Mouse (Mus musculus) ZHBTc4 (cell line): Measurements from ENCODE around the gene Tnfsf10.
A peak's percentile ranks its signal among the peaks of the same experiment; 100 is the strongest.
"Not testable (repeated sequence)": the region's sequence is repeated elsewhere in the genome, so short reads cannot be mapped to it uniquely, and the experiment has no call there.

Source experiments
- DNase-seq: peaks from one replicate; pipeline ENCODE4 v3.0.0-alpha.2; 2011; ENCODE audit warnings: low read depth, low spot score

Tnfsf10 gene

DNA sequence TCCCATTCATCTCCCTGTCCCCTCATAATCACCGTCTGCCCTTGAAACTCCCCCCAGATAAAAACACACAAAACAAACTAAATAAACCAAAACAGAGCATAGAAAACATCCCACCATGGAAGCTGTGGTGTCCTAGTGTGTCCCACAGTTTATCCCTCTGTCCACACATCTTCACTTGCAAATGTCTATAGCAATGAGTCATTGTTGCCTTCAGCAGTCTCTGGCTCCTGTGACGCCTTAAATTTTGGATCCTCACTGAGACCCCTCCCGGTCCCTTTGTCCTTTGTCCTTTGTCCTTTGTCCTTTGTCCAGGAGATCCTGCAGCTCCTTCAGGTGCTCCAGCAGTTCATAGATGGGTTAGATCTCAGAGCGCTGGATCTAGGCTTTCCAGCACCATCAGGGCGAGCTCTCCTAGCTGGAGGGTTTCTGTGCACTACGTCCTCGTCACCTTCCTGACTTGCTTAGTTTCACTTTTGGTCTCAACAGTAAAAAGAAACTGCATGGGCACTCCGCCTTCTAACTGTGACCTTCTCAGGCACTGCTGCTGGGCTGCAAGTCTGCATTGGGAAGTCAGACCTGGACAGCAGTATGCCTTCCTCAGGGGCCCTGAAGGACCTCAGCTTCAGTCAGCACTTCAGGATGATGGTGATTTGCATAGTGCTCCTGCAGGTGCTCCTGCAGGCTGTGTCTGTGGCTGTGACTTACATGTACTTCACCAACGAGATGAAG, at the start of gene Tnfsf10:
Gene Tnfsf10, plus strand, starts transcription at position 470 of the 729 bp plus-strand sequence.
- DNase-seq, result no peak

DNA sequence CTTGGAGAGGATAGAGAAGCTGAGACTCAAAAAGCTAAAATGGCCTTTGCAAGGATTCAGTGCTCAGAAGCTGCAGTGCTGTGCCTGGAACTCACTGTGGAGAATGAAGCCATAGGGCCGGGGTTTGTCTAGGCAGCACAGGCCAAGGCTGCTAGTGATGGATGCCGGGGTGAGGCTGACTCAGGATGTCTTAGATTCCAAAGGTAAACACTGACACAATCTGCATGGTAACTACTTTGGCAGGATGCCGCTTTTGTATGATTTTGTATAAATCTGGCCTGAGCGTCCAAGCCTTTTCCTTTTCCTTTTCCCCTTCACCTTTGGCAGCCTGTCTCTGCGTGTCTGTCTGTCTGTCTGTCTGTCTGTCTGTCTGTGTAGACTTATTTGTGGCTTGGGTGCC, 49.5 kb upstream of the Tnfsf10 start:
- DNase-seq, result no peak

DNA sequence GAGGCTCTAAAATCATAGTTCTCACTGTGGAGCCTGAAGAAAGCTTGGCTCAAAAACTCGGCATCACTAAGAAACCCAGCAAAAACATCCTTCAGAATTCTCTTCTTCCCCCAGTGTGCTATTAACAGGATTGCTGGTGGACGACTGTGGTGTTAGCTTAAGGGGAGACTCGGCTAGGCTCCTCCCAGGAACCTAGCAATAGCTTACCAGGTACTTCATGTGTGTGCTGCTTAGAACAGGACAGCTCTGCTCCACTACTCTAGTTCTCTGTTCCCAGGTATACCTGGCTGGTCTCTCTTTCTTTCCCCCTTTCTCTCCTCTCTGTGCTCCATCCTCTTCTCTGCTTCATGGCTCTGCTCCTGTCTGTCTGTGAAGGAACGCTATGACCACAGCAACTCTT, 48.9 kb upstream of the Tnfsf10 start:
- no peak for DNase-seq

DNA sequence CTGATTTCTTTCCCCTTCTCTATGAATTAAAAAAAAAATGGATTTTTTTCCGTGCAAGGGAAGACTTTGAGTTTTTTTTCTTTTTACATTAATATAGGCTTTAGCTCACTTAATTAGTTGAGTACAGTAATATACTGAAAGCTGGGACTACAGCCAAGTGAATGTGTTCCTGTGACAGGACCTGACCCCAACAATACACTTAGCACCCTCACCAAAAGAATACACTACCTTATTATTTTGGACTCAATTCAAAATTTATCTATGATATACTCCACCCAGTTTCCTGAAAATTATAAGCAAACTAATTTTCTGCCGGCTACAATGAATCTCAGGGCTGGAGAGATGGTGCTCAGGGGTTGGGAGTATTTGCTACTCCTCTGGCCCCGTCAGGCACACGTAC, 47.7 kb upstream of the Tnfsf10 start:
- DNase-seq, result no peak

DNA sequence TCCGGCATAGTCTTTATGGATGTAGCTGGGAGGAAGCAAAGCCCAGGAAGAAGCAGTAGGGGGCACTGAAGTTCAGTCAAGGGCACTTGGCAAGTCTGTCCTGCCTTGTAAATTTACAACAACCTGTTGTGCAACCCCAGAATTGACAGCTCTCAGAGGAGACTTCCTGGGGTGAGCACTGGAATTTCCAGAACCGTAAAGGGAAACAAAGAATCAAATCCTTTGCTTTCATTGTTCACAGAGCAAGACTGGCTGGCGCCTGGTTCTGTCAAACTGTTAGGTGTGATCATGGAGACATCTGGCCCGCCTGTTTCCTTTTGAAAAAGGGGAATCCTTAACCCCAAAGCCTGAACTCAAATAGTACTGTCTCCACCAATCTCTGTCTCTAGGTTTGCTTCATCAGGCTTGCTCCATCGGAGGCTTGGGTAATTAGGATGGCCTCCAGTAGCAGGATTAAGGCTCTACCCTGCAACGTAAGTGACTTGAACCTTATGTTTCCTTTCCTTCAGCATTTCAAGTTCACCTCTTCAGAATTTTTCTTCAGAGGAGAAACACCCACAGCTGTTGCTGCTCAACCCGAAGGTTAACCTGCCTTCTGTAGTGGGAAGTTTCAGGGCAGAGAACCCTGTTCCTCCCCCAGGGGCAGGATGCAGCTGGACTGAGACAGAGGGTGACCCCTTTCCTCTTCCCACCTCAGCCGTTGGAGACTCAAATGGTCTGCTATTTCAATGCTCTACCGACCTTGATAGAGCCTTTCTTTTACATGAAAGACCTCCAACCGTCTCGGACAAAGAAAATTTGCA, 46.5 kb upstream of the Tnfsf10 start:
- peak; percentile 62 for DNase-seq

DNA sequence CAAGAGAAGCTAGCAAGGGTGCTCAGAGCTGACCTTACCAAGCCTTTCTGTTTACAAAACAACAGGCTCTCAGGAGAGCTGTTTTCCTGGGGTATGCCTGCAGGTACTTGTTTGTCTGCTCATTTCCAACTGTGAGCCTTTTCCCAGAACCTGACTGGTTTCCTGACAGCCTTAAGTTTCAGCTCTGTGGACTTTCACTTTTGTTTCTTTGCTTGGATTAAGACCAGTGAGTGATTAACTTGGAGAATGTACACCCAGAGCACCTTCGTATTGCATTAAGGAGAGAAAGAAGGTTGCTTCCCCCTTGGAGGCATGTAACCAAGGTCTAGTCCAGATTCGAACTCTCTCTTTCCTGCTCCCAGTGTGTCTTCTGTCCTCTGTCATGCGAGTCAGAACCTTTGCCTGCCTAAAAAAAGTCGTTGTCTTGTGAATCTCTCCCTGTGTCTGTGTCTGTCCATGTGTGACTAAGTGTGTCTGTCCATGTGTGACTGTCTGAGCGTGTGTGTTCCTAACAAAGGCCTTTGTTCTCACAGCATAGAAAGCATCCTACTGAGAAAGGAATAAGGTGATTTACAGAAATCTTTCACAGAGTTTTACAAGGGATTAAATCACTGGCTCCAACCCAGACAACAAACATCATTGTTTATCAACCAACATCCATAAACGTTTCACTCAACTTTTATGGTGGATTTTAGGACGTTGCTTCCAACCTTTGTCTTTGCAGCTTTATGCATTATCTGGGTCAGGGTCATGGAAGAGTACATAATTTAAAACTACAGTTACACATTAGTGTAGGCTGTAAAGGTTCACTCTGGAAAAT, 43.7 kb upstream of the Tnfsf10 start:
- DNase-seq, result no peak

DNA sequence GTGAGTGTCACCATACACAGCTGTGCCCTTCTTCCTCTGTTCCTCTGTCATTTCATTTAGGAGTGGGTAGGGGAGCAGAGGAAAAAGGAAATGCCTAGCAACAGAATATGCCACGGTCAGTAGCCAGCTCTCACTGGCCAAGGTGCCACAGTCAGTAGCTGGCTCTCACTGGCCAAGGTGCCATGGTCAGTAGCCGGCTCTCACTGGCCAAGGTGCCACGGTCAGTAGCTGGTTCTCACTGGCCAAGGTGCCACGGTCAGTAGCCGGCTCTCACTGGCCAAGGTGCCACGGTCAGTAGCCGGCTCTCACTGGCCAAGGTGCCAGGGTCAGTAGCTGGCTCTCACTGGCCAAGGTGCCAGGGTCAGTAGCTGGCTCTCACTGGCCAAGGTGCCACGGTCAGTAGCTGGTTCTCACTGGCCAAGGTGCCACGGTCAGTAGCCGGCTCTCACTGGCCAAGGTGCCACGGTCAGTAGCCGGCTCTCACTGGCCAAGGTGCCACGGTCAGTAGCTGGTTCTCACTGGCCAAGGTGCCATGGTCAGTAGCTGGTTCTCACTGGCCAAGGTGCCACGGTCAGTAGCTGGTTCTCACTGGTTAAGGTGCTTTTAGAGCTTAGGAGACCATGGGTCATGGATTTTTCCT, 37.4 kb upstream of the Tnfsf10 start:
- DNase-seq, result not testable (repeated sequence)

DNA sequence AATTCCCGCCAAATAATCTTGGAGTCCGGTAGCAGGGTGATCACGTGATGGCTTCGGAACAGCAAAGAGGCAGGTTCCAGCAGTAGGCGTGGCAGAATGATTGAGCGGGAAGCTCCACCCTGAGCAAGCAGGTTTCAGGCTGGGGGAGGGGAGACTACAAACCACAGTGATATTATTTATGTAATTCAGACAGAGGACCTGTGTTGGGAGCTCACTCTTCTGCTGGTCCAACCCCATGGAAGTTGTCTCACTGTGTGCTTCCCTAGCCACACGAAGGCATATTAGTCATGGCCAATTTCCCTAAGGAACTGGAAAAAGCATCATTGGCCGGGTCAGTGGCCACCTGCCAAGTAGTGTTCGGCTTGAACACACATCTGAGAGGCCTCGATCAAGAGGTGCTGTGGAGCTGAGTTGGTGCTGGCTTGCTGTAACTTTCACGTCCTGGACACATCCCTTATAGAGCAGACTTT, 36.5 kb upstream of the Tnfsf10 start:
- peak; percentile 29 for DNase-seq

DNA sequence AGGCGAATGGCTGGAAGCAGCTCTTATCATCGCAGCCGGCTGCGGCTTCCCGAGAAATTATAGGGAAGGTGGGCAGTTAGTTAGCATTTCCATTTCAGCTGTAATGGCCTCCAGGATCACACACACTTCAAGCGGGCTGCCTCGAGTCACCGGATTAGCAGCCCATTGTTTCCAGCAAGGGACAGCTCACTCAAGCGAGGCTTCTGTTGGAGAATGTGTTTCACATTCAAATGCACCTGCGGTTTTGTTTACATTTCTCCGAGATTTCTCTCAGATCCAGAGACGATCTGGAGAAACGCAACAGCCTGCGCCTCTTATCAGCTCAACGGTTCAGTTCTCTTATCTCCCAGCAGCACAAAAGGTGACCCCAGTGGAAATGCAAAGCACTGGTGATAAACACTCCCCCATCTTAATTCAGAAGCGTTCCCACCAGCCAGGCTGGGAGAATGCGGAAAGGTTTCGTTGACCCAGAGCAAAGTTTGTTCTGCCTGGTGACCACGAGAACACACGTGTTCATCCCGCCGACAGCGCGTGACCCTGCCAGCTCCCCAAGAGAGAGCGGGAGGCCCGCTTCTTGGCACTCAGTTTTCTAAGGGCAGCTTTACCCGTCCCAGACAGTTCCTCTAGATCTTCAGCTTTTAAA, 33.6 kb upstream of the Tnfsf10 start:
- DNase-seq, result peak; percentile 61

DNA sequence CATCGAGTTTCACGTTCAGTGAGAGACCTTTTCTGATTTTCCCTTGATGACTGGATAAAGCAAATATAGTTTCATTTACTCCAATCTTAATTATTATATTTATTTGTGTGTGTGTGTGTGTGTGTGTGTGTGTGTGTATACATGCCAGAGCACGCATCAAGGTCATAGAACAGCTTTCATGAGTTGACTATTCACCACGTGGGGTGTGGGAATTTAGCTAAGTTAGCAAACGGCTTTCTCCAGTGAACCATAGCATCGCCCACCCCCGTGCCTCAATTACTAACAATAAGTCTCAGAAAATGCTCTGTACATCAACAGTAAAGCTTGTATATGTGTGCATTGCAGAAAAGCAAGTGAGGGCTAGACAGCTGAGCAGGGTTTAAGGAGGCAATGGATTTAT, 33.0 kb upstream of the Tnfsf10 start:
- DNase-seq, result no peak

DNA sequence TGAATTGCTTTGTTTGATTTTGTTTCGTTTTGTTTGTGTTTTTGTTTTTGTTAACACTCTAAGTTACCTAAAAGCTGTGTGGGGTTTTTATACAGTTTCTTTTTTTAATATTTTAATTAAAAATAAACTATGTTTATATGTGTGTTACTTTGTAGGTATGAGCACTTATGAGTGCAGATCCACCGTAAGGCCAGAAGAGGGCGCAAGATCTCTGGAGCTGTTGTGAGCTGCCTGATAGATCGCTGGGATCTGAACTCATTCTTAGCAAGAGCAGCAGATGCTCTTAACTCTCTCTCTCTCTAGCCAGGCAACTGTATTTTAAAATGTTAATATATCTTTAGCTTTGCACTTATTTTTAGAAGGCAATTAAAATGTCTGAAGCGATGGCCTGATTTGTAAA, 32.6 kb upstream of the Tnfsf10 start:
- peak; percentile 70 for DNase-seq

DNA sequence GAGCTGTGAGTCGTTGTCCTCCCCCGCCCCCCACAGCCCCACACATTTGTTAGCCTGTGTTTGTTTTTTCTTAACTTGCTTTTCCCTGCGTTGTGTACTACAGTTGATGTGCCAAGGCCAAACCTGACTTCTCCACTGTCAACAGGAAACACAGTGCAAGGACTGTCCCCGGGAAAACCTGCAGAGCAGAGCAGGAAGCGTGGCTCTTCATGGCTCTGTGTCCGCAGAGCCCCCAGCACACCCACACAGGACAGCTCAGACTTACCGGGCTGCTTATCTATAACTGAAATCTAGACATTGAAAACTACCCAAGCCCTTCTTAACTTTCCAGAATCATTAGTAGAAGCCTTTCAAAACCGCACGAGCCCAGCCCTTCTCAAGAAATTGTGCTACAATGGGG, 31.8 kb upstream of the Tnfsf10 start:
- no peak for DNase-seq

DNA sequence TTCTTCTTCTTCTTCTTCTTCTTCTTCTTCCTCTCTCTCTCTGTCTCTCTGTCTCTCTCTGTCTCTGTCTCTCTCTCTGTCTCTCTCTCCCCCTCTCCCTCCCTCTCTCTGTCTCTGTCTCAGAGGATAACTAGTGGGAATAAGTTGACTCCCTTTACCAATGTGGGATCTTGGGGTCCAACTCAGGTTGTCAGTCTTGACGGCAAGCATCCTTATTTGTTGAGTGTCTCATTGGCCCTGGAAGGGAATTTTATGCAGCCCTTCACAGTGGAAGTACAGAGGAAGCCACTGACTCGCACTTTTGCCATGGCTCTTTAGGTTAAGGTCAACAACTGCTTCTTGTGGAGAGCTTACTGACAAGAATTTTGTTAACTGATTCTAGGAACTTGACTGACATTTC, 28.5 kb upstream of the Tnfsf10 start:
- DNase-seq, result no peak

DNA sequence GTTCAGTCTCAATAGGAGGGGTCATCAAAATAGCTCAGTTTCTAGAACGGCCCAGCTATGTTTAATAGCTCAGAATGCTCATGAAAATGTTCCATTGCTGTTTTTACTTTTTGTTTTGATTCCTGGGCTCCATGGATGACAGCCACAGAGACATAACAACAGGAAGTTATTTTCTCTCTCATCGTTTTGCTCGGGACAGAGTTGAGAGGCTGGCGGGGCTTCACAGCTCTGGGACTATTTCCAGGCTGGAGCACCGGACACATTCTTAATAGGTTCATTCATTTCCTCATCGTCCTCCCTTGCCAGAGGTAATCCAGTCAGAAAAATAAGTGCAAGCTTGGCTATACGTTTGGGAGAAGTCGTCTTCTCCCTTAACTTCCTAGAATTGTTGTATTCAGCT, 27.9 kb upstream of the Tnfsf10 start:
- DNase-seq, result no peak

DNA sequence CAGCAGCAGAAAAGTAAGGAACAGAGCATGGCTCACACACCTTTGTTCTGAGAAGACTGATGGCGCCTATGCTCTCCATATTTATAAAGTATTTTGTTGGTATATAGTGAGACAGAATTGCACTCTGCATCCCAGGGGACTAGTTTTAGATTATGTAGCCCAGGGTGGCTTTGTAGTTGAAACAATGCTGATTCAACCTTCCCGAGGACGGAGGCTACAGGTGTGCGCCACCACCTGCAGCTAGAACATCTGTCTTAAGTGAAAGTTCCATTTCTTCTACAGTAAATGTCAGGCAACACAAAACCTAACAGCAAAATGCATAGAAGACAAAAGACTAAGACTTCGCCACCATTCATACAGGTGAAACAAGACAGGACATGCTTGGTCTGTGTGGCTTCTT, 26.5 kb upstream of the Tnfsf10 start:
- DNase-seq, result no peak

DNA sequence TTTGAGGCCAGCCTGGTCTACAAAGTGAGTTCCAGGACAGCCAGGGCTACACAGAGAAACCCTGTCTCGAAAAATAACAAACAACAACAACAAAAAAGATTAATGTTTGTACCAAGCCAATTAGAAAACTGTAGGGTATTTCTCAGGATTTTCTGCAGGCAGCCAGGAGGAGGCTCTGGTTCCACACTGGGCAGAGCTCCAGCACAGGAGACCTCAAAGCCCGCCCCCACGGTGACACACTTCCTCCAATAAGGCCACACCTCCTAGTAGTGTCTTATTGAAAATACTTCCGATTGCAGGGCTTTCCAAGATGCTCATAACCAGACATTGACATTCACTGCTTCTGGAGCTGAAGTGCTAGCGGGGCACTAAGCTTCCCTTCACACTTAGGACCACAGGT, 25.9 kb upstream of the Tnfsf10 start:
- DNase-seq, result not testable (repeated sequence)

DNA sequence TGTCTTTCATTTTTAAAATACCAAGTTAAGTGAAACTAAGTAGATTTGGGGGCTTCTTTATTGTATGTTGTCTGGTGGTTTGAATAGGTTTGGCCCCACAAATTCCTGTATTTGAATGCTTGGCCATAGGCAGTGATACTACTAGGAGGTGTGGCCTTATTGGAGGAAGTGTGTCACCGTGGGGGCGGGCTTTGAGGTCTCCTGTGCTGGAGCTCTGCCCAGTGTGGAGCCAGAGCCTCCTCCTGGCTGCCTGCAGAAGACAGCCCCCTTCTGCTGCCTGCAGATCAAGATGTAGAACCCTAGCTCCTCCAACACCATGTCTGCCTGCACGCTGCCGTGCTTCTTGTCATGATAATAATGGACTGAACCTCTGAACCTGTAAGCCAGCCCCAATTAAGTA, 25.4 kb upstream of the Tnfsf10 start:
- not testable (repeated sequence) for DNase-seq

DNA sequence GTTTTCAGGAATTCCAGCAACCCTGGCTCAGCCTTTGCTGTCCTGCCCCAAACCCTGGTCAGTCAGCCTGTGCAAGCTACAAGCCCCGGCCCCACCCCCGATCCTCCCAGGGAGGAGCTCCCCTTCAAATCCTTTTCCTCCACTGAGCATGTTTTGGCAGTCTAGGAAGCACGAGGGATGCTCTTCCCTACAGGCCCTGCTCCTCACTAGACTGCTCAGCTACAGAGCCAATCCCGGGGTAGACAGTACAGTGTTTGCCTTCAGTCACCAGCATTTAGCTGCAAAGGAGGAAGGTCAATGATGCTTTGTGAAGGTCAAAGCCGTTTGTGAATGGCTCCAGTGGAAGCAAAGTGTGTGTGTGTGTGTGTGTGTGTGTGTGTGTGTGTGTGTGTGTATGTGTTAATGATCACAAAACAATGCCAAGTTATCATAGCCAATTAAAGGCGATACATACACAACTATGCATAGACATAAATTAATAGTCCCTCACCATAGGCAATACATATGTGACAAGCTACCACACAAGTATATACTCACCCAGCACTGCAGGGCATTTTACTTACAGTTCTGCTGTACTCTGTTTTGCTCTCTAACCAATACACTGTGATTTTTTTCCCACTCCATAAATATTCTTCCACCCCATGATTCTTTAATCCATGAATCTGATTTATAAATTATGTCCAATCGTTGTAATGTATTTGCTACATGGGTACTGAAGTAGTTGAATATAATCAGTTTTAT, 23.0 kb upstream of the Tnfsf10 start:
- DNase-seq, result no peak

DNA sequence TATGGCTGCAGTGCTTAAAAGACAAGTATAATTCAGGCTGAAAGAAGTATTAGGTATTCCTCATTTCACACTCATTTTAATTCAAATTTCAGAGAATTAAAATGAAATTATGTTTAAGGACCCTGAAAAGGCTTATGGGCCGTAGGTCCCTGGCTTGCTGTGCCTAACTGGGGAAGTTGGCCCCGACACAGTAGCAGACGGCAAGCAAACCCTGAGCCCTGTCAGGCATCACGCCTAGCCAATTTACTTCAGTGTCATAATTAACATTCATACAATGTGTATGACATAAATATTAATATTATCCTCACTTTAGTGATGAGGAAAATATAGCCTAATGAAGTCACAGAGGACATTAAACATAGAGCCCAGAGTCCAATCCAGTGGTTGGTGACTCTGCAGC, 16.4 kb upstream of the Tnfsf10 start:
- DNase-seq, result no peak

DNA sequence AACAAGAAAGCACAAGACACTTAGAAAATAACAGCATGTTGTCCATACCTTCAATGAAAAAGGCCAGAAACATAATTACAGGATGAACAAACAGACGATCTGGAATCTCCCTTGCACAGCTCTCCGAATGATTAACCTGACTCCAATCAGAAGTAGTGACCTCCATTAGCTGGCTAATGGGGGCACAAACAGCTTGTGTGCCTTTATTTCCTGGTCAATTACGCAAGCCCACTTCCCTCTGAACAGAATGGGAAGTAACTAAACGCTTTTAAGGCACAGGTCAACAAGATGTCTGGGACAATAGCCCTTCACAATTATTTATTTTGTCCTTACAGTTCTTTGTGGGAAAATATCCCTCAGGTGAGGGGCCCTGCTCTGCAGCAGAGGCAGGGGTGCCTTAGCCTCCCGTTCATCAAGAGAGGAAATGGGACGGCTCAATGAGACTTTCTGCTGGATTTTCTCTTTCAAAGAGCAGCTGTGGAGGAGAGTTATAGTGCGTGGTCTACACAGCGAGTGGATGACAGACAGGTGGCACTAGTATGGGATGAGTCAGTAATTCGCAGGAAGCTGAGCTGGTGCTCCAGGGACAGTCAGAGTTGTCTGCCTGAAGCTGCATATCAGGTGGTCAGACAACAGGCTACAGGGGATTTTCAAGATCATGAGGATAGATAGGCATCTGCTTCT, 14.3 kb upstream of the Tnfsf10 start:
- DNase-seq, result no peak
